Mouse (Mus musculus): ENCODE measurements around the gene Parp6. TPM values are rescaled to one million over a fixed set of nuclear protein-coding genes. Genes with fewer than 3 reads are reported as not detected.

Gene Parp6
- total RNA-seq, 2 experiments from 2014 or later = 152 to 159 TPM

DNA sequence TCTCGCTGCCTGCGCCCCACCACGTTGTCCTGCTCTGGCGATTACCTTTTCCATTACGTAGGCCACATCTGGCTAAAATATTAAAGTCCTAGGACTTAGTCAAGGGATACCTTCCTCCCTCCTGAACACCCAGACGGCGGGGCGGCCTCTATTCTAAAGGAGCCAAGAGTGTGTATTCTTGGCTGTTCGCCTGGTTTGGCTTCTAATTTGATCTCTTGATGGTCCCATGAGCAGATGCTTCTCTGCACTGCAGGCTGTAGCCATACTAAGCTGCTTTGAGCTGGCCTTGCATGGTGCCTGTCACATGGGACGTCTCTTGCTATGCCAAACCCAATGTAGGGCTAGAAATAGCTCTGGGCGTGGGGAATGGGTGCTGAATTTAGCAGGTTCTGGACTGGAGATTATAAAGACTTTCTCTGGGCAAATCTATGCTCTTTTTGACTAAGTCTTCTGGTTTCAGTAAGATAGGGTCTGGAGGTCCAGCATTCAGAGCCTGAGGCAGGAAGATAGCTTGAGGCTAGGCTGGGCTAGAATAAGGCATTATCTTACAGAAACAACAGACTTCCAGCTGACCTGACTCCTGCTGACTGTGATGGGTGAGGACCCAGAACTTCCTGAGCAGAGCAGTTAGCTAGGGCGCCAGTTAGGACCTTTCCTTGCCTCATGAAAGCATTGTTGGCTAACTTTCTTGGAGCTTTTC, 55.3 kb downstream of the Parp6 start:
- no peak for DNase-seq (ENCODE audit: low spot score in 2 of 2)
- intact Hi-C loops (cut with DNase I) = no loop called here

GRCm38 (mm10) chr9:59673427-59673826, 56.3 kb downstream of the Parp6 start:
- intact Hi-C loops (cut with DNase I) = no loop called here
- DNase-seq (ENCODE audit: low spot score in 2 of 2) = no peak

- DNase-seq (ENCODE audit: low spot score in 2 of 2) = peak in 1 of 2 experiments; percentile 53
- intact Hi-C loops (cut with DNase I) = no loop called here
These were observed 58.5 kb downstream of the Parp6 start for GRCm38 (mm10) chr9:59675598-59675997.

- no peak for DNase-seq (ENCODE audit: low spot score in 2 of 2)
- intact Hi-C loops (cut with DNase I) = no loop called here
These were observed 61.2 kb downstream of the Parp6 start for GRCm38 (mm10) chr9:59678313-59678712.

DNA sequence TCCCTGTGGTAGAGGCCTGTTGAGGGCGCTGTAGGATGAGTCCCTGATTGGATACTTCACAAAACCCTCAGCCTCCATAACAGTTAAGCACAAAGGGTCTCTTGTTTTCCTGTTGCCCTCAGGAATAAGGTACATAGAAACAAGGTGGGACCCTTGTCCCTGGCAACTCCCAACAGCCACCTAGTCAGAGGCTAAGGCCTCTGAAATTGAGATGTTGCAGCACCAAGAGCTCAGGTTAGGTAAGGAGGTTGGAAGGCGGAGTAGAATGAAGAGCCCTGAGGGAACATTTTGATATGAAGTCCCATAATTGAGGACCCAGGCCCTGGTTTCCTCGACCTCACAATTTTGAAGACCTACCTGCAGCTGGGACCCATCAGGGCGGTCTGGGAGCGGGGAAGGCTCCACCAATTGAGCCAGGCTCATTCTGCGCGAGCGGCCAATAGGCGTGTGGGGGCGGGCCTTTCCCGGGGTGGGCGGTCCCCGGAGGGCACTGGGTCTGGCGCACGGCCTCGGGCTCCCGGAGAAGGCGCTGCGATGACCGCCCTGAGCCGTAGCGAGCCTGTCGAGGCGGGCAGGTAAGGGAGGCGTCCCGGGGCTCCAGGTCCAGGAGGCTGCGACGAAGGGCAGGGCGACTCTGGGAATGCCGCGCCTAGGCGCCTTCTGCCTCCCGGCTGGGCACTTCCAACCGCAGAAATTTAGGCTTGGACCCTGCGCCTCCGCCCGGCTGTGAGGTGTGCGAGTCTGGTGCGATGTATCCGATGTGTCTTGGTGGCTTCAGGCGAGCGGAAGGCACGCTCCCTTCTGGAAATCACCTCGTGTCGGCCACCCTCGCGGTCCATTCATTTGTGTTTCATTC, 62.8 kb downstream of the Parp6 start, which contains the start of gene Gramd2:
Gene Gramd2 (plus strand): TSS at position 467 of the 856 bp plus-strand sequence.
- intact Hi-C loops (cut with DNase I) = no loop called here
- peak; percentile 76 to 77 for DNase-seq (ENCODE audit: low spot score in 2 of 2)

GRCm38 (mm10) chr9:59680534-59680875, 63.4 kb downstream of the Parp6 start:
- intact Hi-C loops (cut with DNase I) = no loop called here
- no peak for DNase-seq (ENCODE audit: low spot score in 2 of 2)

DNA sequence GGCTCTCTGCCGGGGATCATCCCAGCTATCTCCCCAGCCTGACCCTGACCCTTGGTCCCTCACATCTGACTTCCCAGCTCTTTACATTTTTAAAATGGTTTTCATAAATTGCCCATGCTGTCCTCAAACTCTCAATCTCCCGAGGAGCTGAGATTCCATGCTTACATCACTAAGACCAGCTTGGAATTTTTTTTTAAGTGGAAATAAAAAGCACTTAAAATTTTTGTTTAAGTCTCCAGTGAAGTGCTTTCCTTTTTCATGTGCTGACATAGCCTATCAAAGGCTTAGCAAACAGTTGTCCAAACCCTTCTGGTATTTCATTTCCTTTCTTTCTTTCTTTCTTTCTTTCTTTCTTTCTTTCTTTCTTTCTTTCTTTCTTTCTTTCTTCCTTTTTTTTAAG, 66.9 kb downstream of the Parp6 start:
- no peak for DNase-seq (ENCODE audit: low spot score in 2 of 2)
- intact Hi-C loops (cut with DNase I) = no loop called here

DNA sequence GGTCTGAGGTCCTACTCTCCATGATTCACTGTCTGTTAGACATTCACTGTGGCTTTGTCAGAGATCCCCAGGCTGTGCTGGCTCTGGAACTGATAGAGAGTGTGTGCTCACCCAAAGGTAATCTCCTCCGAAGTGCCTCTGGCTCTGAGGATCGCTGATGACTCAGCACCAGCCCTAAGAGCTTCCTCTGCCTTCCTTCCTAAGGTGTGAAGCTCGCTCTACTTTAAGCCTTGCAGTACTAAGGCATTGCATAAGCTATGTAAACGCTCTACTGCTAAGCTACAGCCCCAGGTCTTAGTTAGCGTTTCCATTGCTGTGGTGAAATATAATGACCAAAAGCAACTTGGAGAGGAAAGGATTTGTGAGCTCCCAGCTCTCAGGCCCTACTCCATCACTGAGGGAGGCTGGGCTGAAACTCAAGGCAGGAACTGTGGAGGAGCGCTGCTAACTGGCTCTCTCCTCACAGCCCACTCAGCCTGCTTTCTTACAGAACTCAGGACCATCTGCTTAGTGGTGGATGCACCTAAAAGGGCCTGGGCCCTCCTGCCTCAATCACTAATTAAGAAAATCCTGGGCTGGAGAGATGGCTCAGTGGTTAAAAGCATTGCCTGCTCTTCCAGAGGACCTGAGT, 70.4 kb downstream of the Parp6 start:
- peak; percentile 56 to 69 for DNase-seq (ENCODE audit: low spot score in 2 of 2)
- intact Hi-C loops (cut with DNase I) = no loop called here

DNA sequence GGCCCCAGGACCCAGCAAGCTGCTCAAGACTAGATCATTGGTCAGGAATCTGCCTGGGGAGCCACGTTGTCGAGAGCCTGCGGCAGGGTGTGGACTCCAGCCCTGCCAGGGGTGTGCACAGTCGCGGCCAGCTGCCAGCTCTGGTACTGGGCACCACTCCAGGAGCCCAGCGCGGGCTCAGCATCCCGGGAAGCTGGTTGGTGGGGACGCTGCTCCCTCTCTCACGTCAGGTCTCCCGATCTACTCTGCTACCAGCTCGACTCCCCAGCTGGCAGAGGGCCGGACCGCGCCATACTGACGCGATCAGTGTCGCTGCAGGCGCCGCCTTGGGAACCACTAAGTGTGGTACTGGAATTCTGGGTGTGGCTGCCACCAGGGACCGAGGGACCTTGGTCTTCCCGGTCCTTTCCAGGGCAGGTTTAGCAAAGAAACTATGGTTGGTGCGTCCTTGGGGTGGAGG, 74.6 kb downstream of the Parp6 start:
- intact Hi-C loops (cut with DNase I) = no loop called here
- peak; percentile 86 to 90 for DNase-seq (ENCODE audit: low spot score in 2 of 2)

DNA sequence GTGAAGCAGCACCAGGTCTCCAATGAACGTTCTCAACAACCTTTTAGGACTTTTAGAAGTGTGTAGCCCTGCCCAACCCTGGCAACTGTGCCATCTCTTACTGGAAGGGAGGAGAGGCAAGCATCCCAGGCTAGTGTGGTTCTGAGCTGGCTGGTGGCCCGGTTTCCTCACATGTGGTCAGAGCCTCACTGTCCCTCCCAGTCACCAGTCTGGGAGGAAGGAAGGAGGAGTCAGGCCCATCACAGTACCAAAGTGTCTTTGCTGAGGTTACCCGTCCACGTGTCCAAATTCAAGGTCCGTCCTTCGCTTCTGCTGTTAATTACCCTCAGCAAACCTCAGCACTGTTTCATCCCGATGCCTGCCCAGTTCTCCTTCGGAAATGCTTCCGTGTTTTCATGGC, 75.1 kb downstream of the Parp6 start:
- intact Hi-C loops (cut with DNase I) = no loop called here
- peak; percentile 57 to 62 for DNase-seq (ENCODE audit: low spot score in 2 of 2)

- no peak for DNase-seq (ENCODE audit: low spot score in 2 of 2)
- intact Hi-C loops (cut with DNase I) = no loop called here
These were observed 77.7 kb downstream of the Parp6 start for GRCm38 (mm10) chr9:59694571-59695450.

GRCm38 (mm10) chr9:59695451-59695813, 78.3 kb downstream of the Parp6 start:
- intact Hi-C loops (cut with DNase I) = no loop called here
- no peak for DNase-seq (ENCODE audit: low spot score in 2 of 2)

DNA sequence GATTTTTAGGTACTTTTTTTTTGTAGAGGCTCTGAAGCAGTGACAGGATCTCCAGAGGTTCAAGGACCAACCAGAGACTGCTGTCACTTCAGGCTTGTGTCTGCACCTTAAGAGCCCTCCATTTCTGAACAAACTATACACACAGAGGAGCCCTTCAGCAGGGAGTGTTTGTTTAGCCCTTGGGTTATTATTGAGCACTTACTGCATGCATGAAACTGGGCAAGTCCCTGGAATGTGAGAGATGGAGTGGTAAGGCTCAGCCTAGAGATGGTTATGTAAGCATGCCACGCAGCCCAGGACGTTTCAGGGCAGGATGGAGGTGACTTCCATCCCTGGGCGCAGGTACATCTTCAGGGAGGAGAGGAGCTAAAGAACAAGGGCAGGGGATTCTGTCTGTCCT, 79.3 kb downstream of the Parp6 start:
- intact Hi-C loops (cut with DNase I) = no loop called here
- no peak for DNase-seq (ENCODE audit: low spot score in 2 of 2)

Other genes with a start within 250 kb of the Parp6 start
- gene Arih1, start 130.7 kb upstream of the Parp6 start, total RNA-seq (2021) = 100 to 1,000 TPM; 101 to 125 TPM
- 10 to 100 TPM; 47.0 to 50.8 TPM for gene Hexa, start 77.7 kb upstream of the Parp6 start, total RNA-seq (2021)
- 1 to 10 TPM; 3.9 to 5.3 TPM for gene Tmem202, start 77.4 kb upstream of the Parp6 start, total RNA-seq (2021)
- 10 to 100 TPM; 21.4 to 28.7 TPM for gene Celf6, start 39.4 kb upstream of the Parp6 start, total RNA-seq (2021)
- 1,000 to 10,000 TPM; 1,213 to 1,355 TPM for gene Pkm, start 39.1 kb downstream of the Parp6 start, total RNA-seq (2021)
- 10 to 100 TPM; 10.4 to 10.8 TPM for gene Gramd2, start 62.9 kb downstream of the Parp6 start, total RNA-seq (2021)
- 1 to 10 TPM; 7.6 to 9.0 TPM for gene Senp8, start 133.4 kb downstream of the Parp6 start, total RNA-seq (2021)
- gene Myo9a, start 133.6 kb downstream of the Parp6 start, total RNA-seq (2021) = 10 to 100 TPM; 65.6 to 95.9 TPM

Measured in left cerebral cortex, postnatal 36 days (tissue).